Mouse (Mus musculus): ENCODE measurements around the gene Limch1.
A peak's percentile ranks its signal among the peaks of the same experiment; 100 is the strongest.

Gene Limch1

GRCm38 (mm10) chr5:66922582-66922981, 177.0 kb downstream of the Limch1 start:
- no peak for DNase-seq (ENCODE audit: low spot score in 2 of 2)

- no peak for DNase-seq (ENCODE audit: low spot score in 2 of 2)
These were observed 183.7 kb downstream of the Limch1 start for GRCm38 (mm10) chr5:66929291-66929690.

- DNase-seq (ENCODE audit: low spot score in 2 of 2), result no peak
These were observed 187.6 kb downstream of the Limch1 start for GRCm38 (mm10) chr5:66933134-66933804.

GRCm38 (mm10) chr5:66934585-66934984, 189.0 kb downstream of the Limch1 start:
- no peak for DNase-seq (ENCODE audit: low spot score in 2 of 2)

GRCm38 (mm10) chr5:66937376-66937775, 191.7 kb downstream of the Limch1 start:
- DNase-seq (ENCODE audit: low spot score in 2 of 2), result no peak

- DNase-seq (ENCODE audit: low spot score in 2 of 2), result no peak
These were observed 196.3 kb downstream of the Limch1 start for GRCm38 (mm10) chr5:66941710-66942450.

DNA sequence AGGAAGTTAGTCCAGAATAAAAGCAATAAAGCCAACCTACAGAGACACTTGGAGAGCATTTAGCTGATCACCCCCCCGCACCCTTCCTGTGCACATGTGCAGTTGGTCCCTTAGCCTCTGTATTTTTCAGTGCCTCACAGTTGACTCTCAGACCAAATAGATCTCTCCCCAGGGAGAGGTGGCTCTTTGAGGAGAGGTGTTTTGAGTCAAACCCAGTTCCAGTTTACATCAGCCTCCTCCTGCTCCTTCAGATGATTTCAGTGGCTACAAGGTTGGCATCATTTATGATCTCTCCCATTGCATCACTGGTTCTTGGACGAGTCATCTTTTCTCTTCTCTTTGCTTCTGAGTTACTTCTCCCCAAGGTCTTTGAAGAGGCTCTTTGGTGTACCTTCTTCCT, 197.3 kb downstream of the Limch1 start:
- DNase-seq (ENCODE audit: low spot score in 2 of 2), result no peak

DNA sequence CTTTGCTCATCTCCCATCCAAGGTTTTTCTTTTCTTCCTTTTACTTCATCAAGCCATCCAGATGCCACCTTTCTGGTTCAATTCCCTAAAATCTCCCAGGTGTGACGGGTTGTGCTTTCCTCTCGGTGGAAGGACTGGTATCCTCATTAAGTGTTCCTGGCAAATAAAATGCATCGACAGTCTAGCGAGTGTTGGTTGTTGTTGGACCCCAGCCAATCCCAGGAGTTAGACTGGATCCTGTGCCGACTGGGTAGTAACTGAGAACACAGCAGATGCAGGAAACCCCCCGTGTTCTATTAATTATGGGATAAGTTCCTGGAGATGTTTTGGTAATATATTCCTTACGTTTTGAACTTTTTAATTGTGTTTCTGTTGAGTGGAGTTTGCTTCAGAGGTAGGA, 197.9 kb downstream of the Limch1 start:
- no peak for DNase-seq (ENCODE audit: low spot score in 2 of 2)

- DNase-seq (ENCODE audit: low spot score in 2 of 2), result peak; percentile 71
These were observed 202.3 kb downstream of the Limch1 start for GRCm38 (mm10) chr5:66947958-66948357.

- DNase-seq (ENCODE audit: low spot score in 2 of 2), result no peak
These were observed 203.6 kb downstream of the Limch1 start for GRCm38 (mm10) chr5:66949098-66949692.

DNA sequence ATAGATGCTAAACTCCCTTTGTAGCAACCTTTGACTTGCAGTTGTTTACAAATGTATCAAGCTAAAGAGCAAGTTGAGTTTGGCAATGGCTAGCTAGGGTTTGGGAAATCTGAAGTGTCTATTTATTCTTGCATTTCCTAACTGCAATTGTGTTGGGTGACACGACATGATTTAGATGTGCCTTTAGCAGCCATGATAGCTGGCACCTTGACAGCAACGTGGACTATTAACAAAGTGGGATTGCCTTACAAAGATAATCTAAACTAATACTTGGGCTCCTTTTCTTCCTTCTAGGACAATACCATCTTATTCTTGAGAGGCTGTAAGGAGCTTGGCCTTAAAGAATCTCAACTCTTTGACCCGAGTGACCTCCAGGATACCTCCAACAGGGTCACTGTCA, 207.7 kb downstream of the Limch1 start:
- no peak for DNase-seq (ENCODE audit: low spot score in 2 of 2)

GRCm38 (mm10) chr5:66953971-66954644, 208.5 kb downstream of the Limch1 start:
- DNase-seq (ENCODE audit: low spot score in 2 of 2), result peak; percentile 37 to 52

GRCm38 (mm10) chr5:66955245-66955644, 209.6 kb downstream of the Limch1 start:
- DNase-seq (ENCODE audit: low spot score in 2 of 2), result no peak

DNA sequence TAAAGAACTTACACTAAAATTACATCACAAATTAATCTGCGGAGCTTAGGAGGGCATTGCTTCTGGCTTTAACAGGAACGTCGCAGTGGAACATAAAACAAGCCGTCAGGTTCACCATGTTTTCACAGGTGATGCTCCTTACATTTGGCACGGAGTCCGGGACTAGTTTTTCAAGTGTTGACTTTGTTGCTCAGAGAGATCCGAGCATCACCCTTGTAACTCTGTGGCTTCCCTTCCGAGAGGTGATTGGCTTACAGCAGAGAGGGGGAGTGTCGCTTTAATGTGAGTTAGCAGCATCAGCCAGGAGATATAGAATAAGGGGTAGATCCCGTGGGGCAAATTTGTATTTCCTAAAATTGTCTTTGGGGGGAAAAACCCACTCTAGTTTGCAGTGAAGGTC, 212.0 kb downstream of the Limch1 start:
- DNase-seq (ENCODE audit: low spot score in 2 of 2), result no peak

GRCm38 (mm10) chr5:66958118-66958517, 212.5 kb downstream of the Limch1 start:
- no peak for DNase-seq (ENCODE audit: low spot score in 2 of 2)

- DNase-seq (ENCODE audit: low spot score in 2 of 2), result no peak
These were observed 214.3 kb downstream of the Limch1 start for GRCm38 (mm10) chr5:66959968-66960367.

DNA sequence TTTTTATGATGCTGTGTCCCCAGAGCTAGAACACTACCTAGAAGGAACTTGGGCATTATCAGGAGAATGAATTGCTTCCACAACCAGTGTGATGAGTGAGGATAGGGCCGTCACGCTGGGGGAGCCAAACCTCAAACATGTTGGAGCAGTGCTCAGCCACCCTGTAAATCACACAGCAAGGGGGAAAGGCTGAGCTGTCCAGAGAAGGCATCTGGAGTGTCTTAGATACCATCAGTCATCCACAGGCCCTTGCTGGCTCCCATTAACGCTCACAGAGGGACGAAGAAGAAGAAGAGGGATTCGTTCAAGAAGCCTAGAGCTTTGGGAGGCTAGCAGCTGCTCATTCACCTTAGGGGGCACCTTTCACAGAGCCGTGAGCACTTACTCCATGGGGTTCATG, 219.8 kb downstream of the Limch1 start:
- no peak for DNase-seq (ENCODE audit: low spot score in 2 of 2)

DNA sequence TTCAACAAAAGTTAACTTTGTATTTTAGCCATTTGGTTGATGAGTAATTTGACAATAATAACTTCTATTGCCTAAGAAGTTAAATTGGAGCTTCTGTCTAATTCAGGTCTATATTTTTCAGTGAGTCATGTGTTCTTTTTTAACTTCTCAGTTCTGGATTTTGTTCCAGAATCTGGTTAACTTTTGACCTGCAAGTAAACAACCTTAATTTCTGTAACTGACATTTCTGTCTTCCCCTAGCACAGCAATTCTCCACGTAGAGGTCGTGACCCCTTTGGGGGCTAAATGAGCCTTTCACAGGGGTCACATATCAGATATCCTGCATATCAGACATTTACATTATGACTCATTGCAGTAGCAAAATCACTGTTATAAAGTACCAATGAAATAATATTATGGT, 221.5 kb downstream of the Limch1 start:
- DNase-seq (ENCODE audit: low spot score in 2 of 2), result no peak

DNA sequence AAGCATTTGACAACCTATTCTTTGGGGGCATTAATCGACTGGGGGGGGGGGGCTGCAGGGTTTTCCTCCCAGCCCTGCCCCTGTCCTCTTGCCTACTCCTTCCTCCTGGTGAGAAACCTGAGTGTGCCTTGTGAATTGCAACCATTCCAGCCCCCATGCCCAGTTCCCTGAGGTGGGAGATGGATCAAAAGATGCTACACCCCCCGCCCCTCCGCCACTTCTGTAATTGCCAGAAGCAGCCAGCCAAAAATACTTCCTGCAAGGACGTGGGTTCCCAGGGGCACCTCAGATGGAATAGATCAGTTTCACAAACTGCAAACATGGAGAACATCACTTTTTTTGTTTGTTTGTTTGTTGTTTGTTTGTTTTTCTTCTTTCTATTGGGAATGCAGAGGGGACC, 222.0 kb downstream of the Limch1 start:
- DNase-seq (ENCODE audit: low spot score in 2 of 2), result no peak

- DNase-seq (ENCODE audit: low spot score in 2 of 2), result peak; percentile 67 to 69
These were observed 222.6 kb downstream of the Limch1 start for GRCm38 (mm10) chr5:66968059-66968833.

GRCm38 (mm10) chr5:66968925-66969711, 223.5 kb downstream of the Limch1 start:
- no peak for DNase-seq (ENCODE audit: low spot score in 2 of 2)

Data from right cerebral cortex, postnatal 10 days (tissue).